Mouse (Mus musculus) heart, embryonic 11.5 days (tissue): ENCODE data around the gene Gm10203. TPM values are rescaled to one million over a fixed set of nuclear protein-coding genes. Genes with fewer than 3 reads are reported as not detected.

ENCODE experiments used
- ATAC-seq: fragments of 200-750 bp; cut with Nextera tagmentation; replicated peaks from 2 replicates; pipeline ENCODE4 v1.8.0; 2017; ENCODE audit warnings: moderate library complexity; ENCODE audit not compliant: insufficient number of reproducible peaks, low FRiP score, low TSS enrichment
- H3K27ac ChIP-seq: fragments of 300-500 bp; sonication (generic); 2 replicates; pipeline ENCODE4 v1.5.1; 2014; ENCODE audit warnings: mild to moderate bottlenecking, low read depth, low read length
- H3K27me3 ChIP-seq: fragments of 300-500 bp; sonication (generic); 2 replicates; pipeline ENCODE4 v1.6.1; 2014; ENCODE audit warnings: mild to moderate bottlenecking, low read length, mixed read lengths; ENCODE audit not compliant: control insufficient read depth, insufficient read depth
- H3K36me3 ChIP-seq: fragments of 300-500 bp; sonication (generic); 2 replicates; pipeline ENCODE4 v1.6.1; 2014; ENCODE audit warnings: mild to moderate bottlenecking, low read length, moderate library complexity, mixed read lengths; ENCODE audit not compliant: control insufficient read depth, insufficient read depth
- H3K4me1 ChIP-seq: fragments of 300-500 bp; sonication (generic); 2 replicates; pipeline ENCODE4 v1.6.1; 2014; ENCODE audit warnings: low read length; ENCODE audit not compliant: control insufficient read depth, insufficient read depth
- H3K4me2 ChIP-seq: fragments of 300-500 bp; sonication (generic); 2 replicates; pipeline ENCODE4 v1.6.1; 2014; ENCODE audit warnings: mild to moderate bottlenecking, moderate library complexity
- H3K4me3 ChIP-seq: fragments of 300-500 bp; sonication (generic); 2 replicates; pipeline ENCODE4 v1.5.1; 2014; ENCODE audit warnings: low read depth, low read length
- H3K9ac ChIP-seq: fragments of 300-500 bp; sonication (generic); 2 replicates; pipeline ENCODE4 v1.6.1; 2014; ENCODE audit warnings: mild to moderate bottlenecking, low read depth, low read length, moderate library complexity
- H3K9me3 ChIP-seq: fragments of 300-500 bp; sonication (generic); replicated peaks from 2 replicates; pipeline ENCODE4 v1.6.1; 2016; ENCODE audit warnings: low read length; ENCODE audit not compliant: control insufficient read depth
- WGBS: fragments of 180-500 bp; shearing (Covaris S2); extraction: QIAGEN DNeasy Blood & Tissue Kit; methylation state at CpG from one replicate; pipeline ENCODE4 v1.1.7; 2014; ENCODE audit not compliant: insufficient replicate concordance; 5-methylcytosine and 5-hydroxymethylcytosine counted together
- polyA plus RNA-seq: library from polyadenylated mRNA; unstranded; fragments of >200 nt; fragmentation: Nextera tagmentation; extraction: Ambion mirVana; gene quantifications from 2 replicates; pipeline ENCODE4 v1.2.1, GENCODE M21; 2014

The Gm10203 gene
- polyA plus RNA-seq, 1 experiment from 2014 or later: not detected

DNA sequence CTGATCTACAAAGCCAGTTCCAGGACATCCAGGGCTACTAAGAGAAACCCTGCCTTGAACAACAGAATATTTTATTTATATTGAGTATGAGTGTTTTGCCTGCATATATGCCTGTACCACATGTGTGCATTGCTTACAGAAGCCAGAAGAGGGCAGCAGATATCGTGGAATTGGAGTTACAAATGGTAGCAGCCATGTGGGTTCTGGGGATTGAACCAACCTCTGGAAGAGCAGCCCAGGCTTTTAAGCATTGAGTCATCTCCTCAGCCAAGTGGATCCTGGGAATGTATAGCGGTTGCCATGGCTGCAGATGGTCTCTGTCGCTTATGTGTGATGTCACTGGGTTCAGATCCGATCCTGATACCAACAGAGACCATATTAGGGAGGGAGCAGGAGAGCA is 3.3 kb upstream of the Gm10203 start:
- H3K36me3 ChIP-seq: no peaks in the 10 kb centered on the region
- H3K27me3 ChIP-seq: no peaks in the 10 kb centered on the region
- 0 out of 2 replicates have a peak, but pooled peaks have one; percentile 2 for ATAC-seq
- H3K9ac ChIP-seq: no peak overlapping the region
- WGBS: 66% methylated on average over 4 of the region's 4 CpGs
- no peaks in the 10 kb centered on the region for H3K4me1 ChIP-seq
- H3K9me3 ChIP-seq: peaks cover 2% of the 10 kb centered on the region; the same call in 1 of the 2 replicates
- H3K27ac ChIP-seq: no peak overlapping the region
- no peak overlapping the region for H3K4me2 ChIP-seq
- no peak overlapping the region for H3K4me3 ChIP-seq

DNA sequence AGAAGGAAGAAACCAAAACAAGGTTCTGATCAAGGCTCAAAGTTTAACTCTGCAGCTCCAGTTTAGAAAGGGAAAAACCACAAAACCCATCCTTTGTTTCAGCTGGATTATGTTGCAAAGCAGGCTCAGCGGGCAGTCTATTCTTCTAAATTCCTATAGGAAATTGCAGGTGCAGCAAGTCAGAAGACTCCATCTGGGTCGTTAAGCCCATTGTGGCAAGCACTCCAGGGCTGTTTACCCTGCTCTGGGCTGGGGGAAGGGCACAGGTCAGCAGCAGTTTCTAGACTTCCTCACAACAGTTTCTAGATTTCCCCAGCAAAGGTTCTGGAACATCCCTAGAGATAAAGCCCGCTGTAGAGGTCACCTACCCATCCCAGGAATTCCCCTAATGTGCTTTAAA is 1.1 kb downstream of the Gm10203 start:
- no peak overlapping the region for H3K9ac ChIP-seq
- H3K4me1 ChIP-seq: peaks cover 21% of the 10 kb centered on the region
- no peak for ATAC-seq
- H3K27ac ChIP-seq: no peak overlapping the region
- H3K27me3 ChIP-seq: no peaks in the 10 kb centered on the region
- WGBS: 28% methylated on average over 3 of the region's 3 CpGs
- no peak overlapping the region for H3K4me2 ChIP-seq
- no peaks in the 10 kb centered on the region for H3K36me3 ChIP-seq
- peaks cover 2% of the 10 kb centered on the region; the same call in 1 of the 2 replicates for H3K9me3 ChIP-seq
- H3K4me3 ChIP-seq: no peak overlapping the region

DNA sequence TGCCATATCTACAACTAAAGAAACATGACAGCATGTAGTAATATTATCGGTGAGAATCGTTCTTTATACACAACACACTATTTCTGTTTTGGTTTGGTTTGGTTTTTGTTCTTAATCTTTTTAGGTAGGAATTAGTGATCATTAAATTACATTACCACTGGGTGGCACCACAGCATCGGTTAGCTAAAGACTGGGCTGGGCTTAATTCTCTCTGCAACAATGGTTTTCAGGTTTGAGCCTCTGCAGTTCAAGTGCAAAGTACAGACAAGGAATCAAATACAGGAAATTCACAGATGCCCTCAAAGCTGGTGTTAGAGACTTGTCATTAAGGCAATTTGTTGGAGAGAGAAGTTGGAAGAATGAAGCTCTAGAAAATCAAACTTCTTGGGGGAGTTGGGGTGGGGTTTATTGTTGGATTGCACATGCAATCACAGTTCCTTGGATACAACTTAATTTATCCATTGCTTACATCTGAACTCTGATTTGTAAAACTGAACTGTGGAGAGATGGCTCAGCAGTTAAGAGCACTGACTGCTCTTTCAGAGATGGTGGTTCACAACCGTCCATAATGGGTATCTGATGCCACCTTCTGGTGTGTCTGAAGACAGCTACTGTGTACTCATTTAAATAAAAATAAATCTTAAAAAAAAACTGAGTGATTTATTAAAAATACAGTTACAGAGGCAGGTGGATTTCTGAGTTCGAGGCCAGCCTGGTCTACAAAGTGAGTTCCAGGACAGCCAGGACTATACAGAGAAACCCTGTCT is 2.5 kb downstream of the Gm10203 start:
- Histone ChIP-seq H3K27me3 (no peaks in the 10 kb centered on the region), H3K9me3 (no peaks in the 10 kb centered on the region), H3K4me3 (no peak overlapping the region), H3K9ac (no peak overlapping the region), H3K4me1 (peaks cover 21% of the 10 kb centered on the region), H3K36me3 (no peaks in the 10 kb centered on the region), H3K4me2 (no peak overlapping the region), H3K27ac (no peak overlapping the region)
- 28% methylated on average over 5 of the region's 5 CpGs for WGBS
- no peak for ATAC-seq

DNA sequence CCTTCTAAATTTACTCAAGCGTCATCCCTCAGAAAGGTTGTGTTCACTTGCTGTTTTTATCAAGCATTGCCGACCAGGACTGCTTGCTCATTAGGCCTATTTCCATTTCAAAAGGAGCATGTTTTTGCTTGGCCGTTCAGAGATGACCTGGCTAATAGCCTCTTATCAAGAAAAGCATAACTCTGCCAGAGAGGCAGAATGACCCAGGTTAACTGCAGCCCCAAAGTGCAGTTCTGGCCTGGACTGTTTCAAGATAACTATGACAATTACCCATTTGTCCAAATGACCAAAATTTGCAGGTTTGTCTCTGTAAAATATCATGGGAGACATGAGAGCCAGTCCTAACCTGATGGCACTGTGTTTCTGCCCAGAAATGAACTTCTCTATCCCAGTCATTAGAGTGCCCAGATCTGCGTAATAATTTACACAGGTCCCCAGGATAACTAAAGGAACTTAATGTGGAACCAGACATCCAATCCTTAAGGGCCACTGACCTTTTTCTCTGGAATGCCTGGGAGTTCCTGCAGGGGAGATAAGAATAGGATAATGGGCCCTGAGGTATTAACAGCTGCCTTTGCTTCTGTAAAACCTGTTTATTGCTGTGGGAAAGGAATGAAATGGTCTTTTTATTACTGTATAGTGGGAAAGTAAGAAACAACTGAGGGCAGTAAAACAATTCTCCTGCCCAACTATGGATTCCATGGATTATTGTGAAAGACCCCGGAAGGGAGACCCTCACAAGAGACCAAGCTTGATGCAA is 4.6 kb downstream of the Gm10203 start:
- Histone ChIP-seq H3K4me1 (peaks cover 21% of the 10 kb centered on the region), H3K27ac (peak overlapping the region; percentile 57; the same call in 1 of the 2 replicates), H3K4me2 (no peak overlapping the region), H3K36me3 (no peaks in the 10 kb centered on the region), H3K27me3 (no peaks in the 10 kb centered on the region), H3K9me3 (no peaks in the 10 kb centered on the region), H3K9ac (no peak overlapping the region), H3K4me3 (no peak overlapping the region)
- 11% methylated on average over 5 of the region's 5 CpGs for WGBS
- ATAC-seq: peak; percentile 48; the same call in 1 of the 2 replicates

DNA sequence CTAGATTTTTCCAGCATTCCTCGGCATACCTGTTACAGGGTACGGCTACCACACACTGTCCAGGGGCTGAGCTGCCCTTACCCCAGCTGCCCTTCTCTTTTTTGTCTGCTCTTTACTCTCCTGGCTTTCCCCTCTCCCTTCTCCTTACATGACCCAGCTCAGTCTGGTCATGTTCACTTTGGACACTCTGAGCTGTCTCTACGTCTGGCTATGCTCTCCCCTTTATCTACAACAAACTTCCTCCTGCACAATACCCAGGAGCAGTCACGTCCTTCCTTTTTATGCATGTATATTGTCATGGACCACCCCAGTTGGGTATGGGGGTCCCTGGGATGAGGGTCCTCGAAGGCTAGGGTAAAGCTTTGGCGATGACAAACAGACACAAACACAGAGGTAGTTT is 5.7 kb downstream of the Gm10203 start:
- Histone ChIP-seq H3K4me1 (peaks cover 21% of the 10 kb centered on the region), H3K4me2 (no peak overlapping the region), H3K9me3 (no peaks in the 10 kb centered on the region), H3K36me3 (no peaks in the 10 kb centered on the region), H3K9ac (no peak overlapping the region), H3K4me3 (no peak overlapping the region), H3K27ac (peak overlapping the region; percentile 57; the same call in 1 of the 2 replicates), H3K27me3 (no peaks in the 10 kb centered on the region)
- no peak for ATAC-seq
- WGBS: 45% methylated on average over 6 of the region's 6 CpGs

DNA sequence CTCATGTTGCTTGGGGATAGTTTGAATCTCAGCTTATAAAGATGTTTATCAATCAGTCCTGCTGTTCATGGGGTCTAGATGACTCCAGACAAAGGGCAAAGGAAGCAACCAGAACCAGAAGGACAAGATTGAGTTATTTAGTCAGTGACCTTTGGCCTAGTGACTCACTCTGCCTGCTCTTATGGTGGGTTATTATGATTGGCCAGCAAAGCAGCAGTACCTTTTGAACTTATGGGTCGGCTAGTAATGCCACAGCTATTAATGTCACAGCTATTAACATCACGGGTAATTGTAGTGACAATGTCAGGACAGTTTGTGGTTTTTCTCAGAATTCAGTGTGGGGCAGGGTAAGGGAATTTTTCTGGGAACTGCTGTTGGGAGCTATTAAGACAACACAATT is 8.0 kb downstream of the Gm10203 start:
- H3K4me2 ChIP-seq: no peak overlapping the region
- H3K27me3 ChIP-seq: no peaks in the 10 kb centered on the region
- no peak overlapping the region for H3K4me3 ChIP-seq
- no peak overlapping the region for H3K9ac ChIP-seq
- H3K4me1 ChIP-seq: peaks cover 24% of the 10 kb centered on the region
- 66% methylated on average over 2 of the region's 2 CpGs for WGBS
- H3K36me3 ChIP-seq: no peaks in the 10 kb centered on the region
- no peaks in the 10 kb centered on the region for H3K9me3 ChIP-seq
- no peak overlapping the region for H3K27ac ChIP-seq
- no peak for ATAC-seq

DNA sequence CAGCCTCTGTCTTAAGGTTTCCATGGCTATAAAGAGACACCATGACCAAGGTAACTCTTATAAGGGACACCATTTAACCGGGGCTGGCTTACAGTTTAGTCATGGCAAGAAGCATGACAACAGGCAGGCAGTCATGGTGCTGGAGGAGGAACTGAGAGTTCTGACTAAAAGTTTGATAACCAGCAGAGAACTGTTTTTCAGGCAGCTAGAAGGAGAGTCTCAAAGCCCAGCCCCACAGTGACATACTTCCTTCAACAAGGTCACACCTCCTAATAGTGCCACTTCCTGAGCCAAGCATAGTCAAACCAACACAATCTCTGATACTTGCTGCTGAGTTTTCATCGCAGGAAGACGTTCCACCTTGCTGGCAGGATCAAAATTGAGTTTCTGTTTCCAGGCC is 9.0 kb downstream of the Gm10203 start:
- no peak overlapping the region for H3K4me3 ChIP-seq
- WGBS: 77% methylated on average over 3 of the region's 3 CpGs

DNA sequence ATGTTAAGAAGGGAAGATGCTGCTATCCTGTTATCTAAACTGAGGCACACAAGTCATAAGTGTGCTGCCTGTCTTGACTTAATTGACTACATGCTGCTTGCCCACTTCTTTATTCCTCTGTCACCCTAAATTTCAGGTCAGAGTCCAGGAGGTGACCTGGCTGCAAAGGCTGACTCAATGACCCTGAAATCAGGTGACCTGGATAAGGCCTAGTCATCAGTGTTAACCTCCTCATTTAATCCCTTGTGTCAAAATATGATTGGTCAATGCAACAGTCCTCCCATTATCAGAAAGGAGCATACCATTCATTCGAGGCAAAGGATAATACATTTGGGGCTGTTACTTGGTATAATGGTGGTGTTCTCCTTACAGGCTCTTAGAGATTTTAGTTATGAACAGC is 9.5 kb downstream of the Gm10203 start, which contains the start of gene Etfbkmt:
Gene Etfbkmt (plus strand): TSS at position 379 of the 400 bp plus-strand sequence.
- ATAC-seq: no peak
- H3K27ac ChIP-seq: no peak within 1 kb of the TSS
- no peaks in the 10 kb centered on the region; the same call in 1 of the 2 replicates for H3K36me3 ChIP-seq
- H3K9me3 ChIP-seq: no peaks in the 10 kb centered on the region
- H3K4me1 ChIP-seq: peaks cover 16% of the 10 kb centered on the region
- 68% methylated on average over 1 of the region's 1 CpGs for WGBS
- H3K9ac ChIP-seq: no peak within 1 kb of the TSS
- H3K4me2 ChIP-seq: no peak within 1 kb of the TSS
- H3K27me3 ChIP-seq: no peaks in the 10 kb centered on the region
- no peak within 1 kb of the TSS for H3K4me3 ChIP-seq

More for the DNA sequence above, 9.0 kb downstream of the Gm10203 start:
- peaks cover 20% of the 10 kb centered on the region for H3K4me1 ChIP-seq
- H3K27ac ChIP-seq: no peak overlapping the region
- H3K9ac ChIP-seq: no peak overlapping the region
- no peaks in the 10 kb centered on the region for H3K9me3 ChIP-seq
- ATAC-seq: no peak
- H3K4me2 ChIP-seq: no peak overlapping the region
- H3K36me3 ChIP-seq: no peaks in the 10 kb centered on the region
- H3K27me3 ChIP-seq: no peaks in the 10 kb centered on the region
